In the genomic region with DNA sequence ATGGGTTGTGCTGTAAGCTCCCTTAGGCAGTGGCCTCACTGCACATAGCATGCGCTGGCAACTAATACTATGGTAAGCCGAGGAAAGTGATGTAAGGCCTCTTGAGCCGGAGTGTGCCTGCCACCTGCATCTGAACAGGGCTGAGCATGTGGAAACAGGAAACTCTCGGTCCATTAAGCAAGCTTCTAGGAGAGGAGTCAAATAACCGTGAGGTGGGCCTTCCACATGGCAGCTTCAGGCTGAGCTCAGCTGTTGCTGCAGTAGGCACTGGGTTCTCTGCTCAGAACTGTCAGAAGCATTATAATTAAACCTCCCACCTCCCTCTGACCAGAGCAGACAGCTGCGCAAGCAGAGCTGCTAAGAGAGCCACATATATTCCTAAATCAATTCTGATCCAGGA, we compare ENCODE assay signal across 10 mouse cellular contexts. TPM values are rescaled to one million over a fixed set of nuclear protein-coding genes. Genes with fewer than 3 reads are reported as not detected.
DNase-seq lines count a peak whose midpoint lies in the region; ATAC-seq and TF ChIP-seq lines count a peak whose summit lies in the region.
"Had no signal": no experiment of that assay in that cellular context is flagged by ENCODE, and none has a peak within 500 bp of the region (broad histone marks: within the 10 kb centered on the region; RNA-seq: fewer than 3 reads in every experiment).

No protein-coding gene starts in this region.

- 20% methylated on average over 6 of the region's 6 CpGs for WGBS in kidney, adult 2 months
- 44% methylated on average over 6 of the region's 6 CpGs for WGBS in hindbrain, embryonic 13.5 days

- no peak overlapping the region for H3K4me3 ChIP-seq in kidney, adult 2 months (ENCODE audit: insufficient read depth, low read depth, low read length)
- H3K4me3 ChIP-seq in hindbrain, embryonic 13.5 days = no peak overlapping the region
- H3K4me3 ChIP-seq: heart, embryonic 15.5 days had no signal

- TF ChIP-seq POLR2A in kidney, adult 2 months (IDR thresholded peaks at IDR 0.05; ENCODE audit: low read depth, low read length) = no peak

- TF ChIP-seq CTCF in kidney, adult 2 months (conservative IDR thresholded peaks at IDR 0.05; ENCODE audit: insufficient read depth, insufficient read length, low read depth, low read length) = no peak

- no peaks in the 10 kb centered on the region for H3K27me3 ChIP-seq in kidney, adult 2 months (replicated peaks; ENCODE audit: control insufficient read depth, insufficient read depth, low read length)
- H3K27me3 ChIP-seq in hindbrain, embryonic 13.5 days = no peaks in the 10 kb centered on the region
- H3K27me3 ChIP-seq: heart, embryonic 15.5 days had no signal

- no peaks in the 10 kb centered on the region for H3K4me1 ChIP-seq in kidney, adult 2 months (ENCODE audit: control insufficient read depth, insufficient read depth, low read length)
- H3K4me1 ChIP-seq in hindbrain, embryonic 13.5 days (replicated peaks) = no peaks in the 10 kb centered on the region
- H3K4me1 ChIP-seq: heart, embryonic 15.5 days had no signal

- peak; percentile 4 to 26 for DNase-seq in kidney, postnatal 4 days
- DNase-seq in kidney, adult 2 months = no peak
- DNase-seq in embryo, embryonic 11.5 days (ENCODE audit: low read depth, low spot score) = peak; percentile 8
- peak; percentile 14 for DNase-seq in neural tube, embryonic 10.5 days (ENCODE audit: extremely low spot score, low spot score)
- no peak for DNase-seq in urinary bladder, postnatal 10 days (ENCODE audit: low spot score)
- DNase-seq in spleen, adult 12 weeks (ENCODE audit: low spot score) = no peak

- H3K9ac ChIP-seq in hindbrain, embryonic 13.5 days = no peak overlapping the region
- H3K9ac ChIP-seq: heart, embryonic 15.5 days had no signal

- H3K4me2 ChIP-seq in hindbrain, embryonic 13.5 days = no peak overlapping the region
- H3K4me2 ChIP-seq: heart, embryonic 15.5 days had no signal

- H3K9me3 ChIP-seq in hindbrain, embryonic 13.5 days = no peaks in the 10 kb centered on the region
- H3K9me3 ChIP-seq: heart, embryonic 15.5 days had no signal

- no peak overlapping the region for H3K27ac ChIP-seq in kidney, adult 2 months (ENCODE audit: insufficient read depth, low read depth, low read length)
- no peak overlapping the region for H3K27ac ChIP-seq in hindbrain, embryonic 13.5 days
- H3K27ac ChIP-seq: heart, embryonic 15.5 days; macrophage had no signal

- peak; percentile 49; the same call in 1 of the 2 replicates for ATAC-seq in hindbrain, embryonic 13.5 days (ENCODE audit: low FRiP score)

- H3K36me3 ChIP-seq in kidney, adult 2 months (ENCODE audit: control insufficient read depth, insufficient read depth, low read length) = no peaks in the 10 kb centered on the region
- no peaks in the 10 kb centered on the region for H3K36me3 ChIP-seq in hindbrain, embryonic 13.5 days
- H3K36me3 ChIP-seq: G1E; heart, embryonic 15.5 days had no signal

RNA-seq across cellular contexts. Expression of a gene that starts 33.1 kb away (rescaled TPM):
- polyA plus RNA-seq in kidney, adult 2 months (2012; rRNA removed) = 0.05 TPM in 1 of 2 replicates, not detected in the other
- 301 and 308 TPM in 2 replicates for polyA plus RNA-seq in hindbrain, embryonic 13.5 days (2015; fragmentation: Nextera tagmentation; extraction: Ambion mirVana)
- polyA plus RNA-seq: macrophage had no signal

Comparison
In these comparisons a context has a peak if more than half of its experiments do, and no peak if none do; other contexts are left out.
1. DNase-seq: peak in kidney, postnatal 4 days (2 of 2), embryo, embryonic 11.5 days (single experiment) and neural tube, embryonic 10.5 days (single experiment); none in kidney, adult 2 months (single experiment), urinary bladder, postnatal 10 days (single experiment) and spleen, adult 12 weeks (single experiment).
2. RNA of a gene that starts 33.1 kb away (polyA plus RNA-seq): 301 to 308 TPM in hindbrain, embryonic 13.5 days; 0.05 TPM in kidney, adult 2 months; every median in the first group is over 100 times any median in the second.